Mouse (Mus musculus) midbrain, embryonic 11.5 days (tissue): ENCODE measurements around the gene Gm42417. TPM values are rescaled to one million over a fixed set of nuclear protein-coding genes. Genes with fewer than 3 reads are reported as not detected.
"Not testable (repeated sequence)": the region's sequence is repeated elsewhere in the genome, so short reads cannot be mapped to it uniquely, and the experiment has no call there.

Source experiments
- ATAC-seq: fragments of 200-750 bp; cut with Nextera tagmentation; 2 replicates; pipeline ENCODE4 v1.8.0; 2017; ENCODE audit warnings: moderate TSS enrichment, moderate library complexity; ENCODE audit not compliant: low FRiP score
- DNase-seq: peaks from one replicate; pipeline ENCODE4 v3.0.0; 2015; ENCODE audit warnings: low spot score; ENCODE audit errors: missing footprints
- H3K27ac ChIP-seq: fragments of 300-500 bp; sonication (generic); 2 replicates; pipeline ENCODE4 v1.5.1; 2014; ENCODE audit warnings: low read depth, low read length
- H3K27me3 ChIP-seq: fragments of 300-500 bp; sonication (generic); 2 replicates; pipeline ENCODE4 v1.6.1; 2014; ENCODE audit warnings: mild to moderate bottlenecking, low read length, moderate library complexity, mixed read lengths; ENCODE audit not compliant: control insufficient read depth, insufficient read depth
- H3K36me3 ChIP-seq: fragments of 300-500 bp; sonication (generic); 2 replicates; pipeline ENCODE4 v1.6.1; 2014; ENCODE audit warnings: mild to moderate bottlenecking, low read length, moderate library complexity, mixed read lengths; ENCODE audit not compliant: control insufficient read depth, insufficient read depth
- H3K4me1 ChIP-seq: fragments of 300-500 bp; sonication (generic); 2 replicates; pipeline ENCODE4 v1.6.1; 2014; ENCODE audit warnings: low read length; ENCODE audit not compliant: control insufficient read depth, insufficient read depth
- H3K4me2 ChIP-seq: fragments of 300-500 bp; sonication (generic); 2 replicates; pipeline ENCODE4 v1.6.1; 2014; ENCODE audit warnings: mild to moderate bottlenecking, moderate library complexity
- H3K4me3 ChIP-seq: fragments of 300-500 bp; sonication (generic); 2 replicates; pipeline ENCODE4 v1.5.1; 2014; ENCODE audit warnings: low read depth, low read length
- H3K9ac ChIP-seq: fragments of 300-500 bp; sonication (generic); 2 replicates; pipeline ENCODE4 v1.6.1; 2014; ENCODE audit warnings: low read length
- H3K9me3 ChIP-seq: fragments of 300-500 bp; sonication (generic); 2 replicates; pipeline ENCODE4 v1.6.1; 2016; ENCODE audit warnings: low read length; ENCODE audit not compliant: control insufficient read depth
- WGBS: fragments of 180-500 bp; shearing (Covaris S2); extraction: QIAGEN DNeasy Blood & Tissue Kit; methylation state at CpG from one replicate; pipeline ENCODE4 v1.1.7; 2014; 5-methylcytosine and 5-hydroxymethylcytosine counted together
- polyA plus RNA-seq: library from polyadenylated mRNA; unstranded; fragments of >200 nt; fragmentation: Nextera tagmentation; extraction: Ambion mirVana; gene quantifications from 2 replicates; pipeline ENCODE4 v1.2.1, GENCODE M21; 2014

Gene Gm42417
- polyA plus RNA-seq, 1 experiment from 2014 or later, result not detected

DNA sequence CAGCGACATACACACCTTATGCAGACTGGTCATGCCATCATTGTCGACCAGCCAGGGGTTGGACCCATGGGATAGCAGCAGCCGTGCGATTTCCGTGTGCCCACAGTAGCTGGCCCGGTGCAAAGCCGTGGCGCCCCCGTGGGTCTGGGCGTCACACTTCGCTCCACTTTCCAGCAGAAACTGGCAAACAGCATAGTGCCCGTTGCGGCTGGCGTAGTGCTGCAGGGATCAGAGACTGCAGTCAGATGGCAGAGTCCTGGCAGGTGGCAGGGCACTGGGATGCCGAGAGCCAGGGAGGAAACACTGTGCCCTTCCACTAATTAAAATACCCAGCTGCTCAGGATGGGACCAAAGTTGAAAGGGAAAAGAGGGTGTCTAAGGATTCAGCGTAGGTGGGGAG, 2.6 kb upstream of the Gm42417 start:
- DNase-seq, result no peak
- Histone ChIP-seq H3K27me3 (no peaks in the 10 kb centered on the region), H3K9me3 (no peaks in the 10 kb centered on the region), H3K4me2 (no peak overlapping the region), H3K4me3 (no peak overlapping the region), H3K27ac (no peak overlapping the region), H3K9ac (no peak overlapping the region), H3K4me1 (peaks cover 6% of the 10 kb centered on the region), H3K36me3 (peaks cover 5% of the 10 kb centered on the region; the same call in 1 of the 2 replicates)
- 96% methylated on average over 16 of the region's 16 CpGs for WGBS
- no peak for ATAC-seq

GRCm38 (mm10) chr1:36540807-36541206, 1.6 kb upstream of the Gm42417 start:
- Histone ChIP-seq H3K27ac (no peak overlapping the region), H3K9me3 (no peaks in the 10 kb centered on the region), H3K36me3 (peaks cover 5% of the 10 kb centered on the region; the same call in 1 of the 2 replicates), H3K4me2 (no peak overlapping the region), H3K9ac (no peak overlapping the region), H3K4me3 (no peak overlapping the region), H3K27me3 (no peaks in the 10 kb centered on the region), H3K4me1 (no peaks in the 10 kb centered on the region)
- ATAC-seq (no peak), DNase-seq (no peak)
- WGBS, result 95% methylated on average over 12 of the region's 12 CpGs

- Histone ChIP-seq H3K36me3 (peaks cover 5% of the 10 kb centered on the region; the same call in 1 of the 2 replicates), H3K27ac (no peak overlapping the region), H3K4me3 (no peak overlapping the region), H3K4me1 (no peaks in the 10 kb centered on the region), H3K4me2 (no peak overlapping the region), H3K27me3 (no peaks in the 10 kb centered on the region), H3K9ac (no peak overlapping the region), H3K9me3 (no peaks in the 10 kb centered on the region)
- ATAC-seq (no peak), DNase-seq (no peak)
- 93% methylated on average over 11 of the region's 11 CpGs for WGBS
These were observed 903 bp upstream of the Gm42417 start for GRCm38 (mm10) chr1:36540132-36540531.

GRCm38 (mm10) chr1:36538727-36539126, 502 bp downstream of the Gm42417 start:
- Histone ChIP-seq H3K4me2 (no peak overlapping the region), H3K9ac (no peak overlapping the region), H3K4me1 (no peaks in the 10 kb centered on the region), H3K9me3 (no peaks in the 10 kb centered on the region), H3K27ac (no peak overlapping the region), H3K36me3 (peaks cover 5% of the 10 kb centered on the region; the same call in 1 of the 2 replicates), H3K27me3 (no peaks in the 10 kb centered on the region), H3K4me3 (no peak overlapping the region)
- ATAC-seq, result no peak
- WGBS, result 85% methylated on average over 4 of the region's 4 CpGs
- DNase-seq, result no peak

- H3K27ac ChIP-seq, H3K4me1 ChIP-seq, ATAC-seq, H3K27me3 ChIP-seq, H3K4me3 ChIP-seq, H3K4me2 ChIP-seq, H3K9me3 ChIP-seq, H3K36me3 ChIP-seq, H3K9ac ChIP-seq, DNase-seq: not testable (repeated sequence)
- 96% methylated on average over 9 of the region's 9 CpGs for WGBS
These were observed 2.4 kb downstream of the Gm42417 start, which contains the start of gene Ankrd23 for GRCm38 (mm10) chr1:36536783-36537182. Ankrd23 (minus strand) TSS chr1:36536883.

GRCm38 (mm10) chr1:36536397-36536728, 2.9 kb downstream of the Gm42417 start:
- Histone ChIP-seq H3K27ac (no peak overlapping the region), H3K27me3 (no peaks in the 10 kb centered on the region), H3K9me3 (no peaks in the 10 kb centered on the region), H3K4me2 (no peak overlapping the region), H3K9ac (no peak overlapping the region), H3K4me3 (no peak overlapping the region), H3K4me1 (no peaks in the 10 kb centered on the region), H3K36me3 (peaks cover 3% of the 10 kb centered on the region; the same call in 1 of the 2 replicates)
- ATAC-seq, result no peak
- 83% methylated on average over 8 of the region's 8 CpGs for WGBS
- DNase-seq, result no peak

DNA sequence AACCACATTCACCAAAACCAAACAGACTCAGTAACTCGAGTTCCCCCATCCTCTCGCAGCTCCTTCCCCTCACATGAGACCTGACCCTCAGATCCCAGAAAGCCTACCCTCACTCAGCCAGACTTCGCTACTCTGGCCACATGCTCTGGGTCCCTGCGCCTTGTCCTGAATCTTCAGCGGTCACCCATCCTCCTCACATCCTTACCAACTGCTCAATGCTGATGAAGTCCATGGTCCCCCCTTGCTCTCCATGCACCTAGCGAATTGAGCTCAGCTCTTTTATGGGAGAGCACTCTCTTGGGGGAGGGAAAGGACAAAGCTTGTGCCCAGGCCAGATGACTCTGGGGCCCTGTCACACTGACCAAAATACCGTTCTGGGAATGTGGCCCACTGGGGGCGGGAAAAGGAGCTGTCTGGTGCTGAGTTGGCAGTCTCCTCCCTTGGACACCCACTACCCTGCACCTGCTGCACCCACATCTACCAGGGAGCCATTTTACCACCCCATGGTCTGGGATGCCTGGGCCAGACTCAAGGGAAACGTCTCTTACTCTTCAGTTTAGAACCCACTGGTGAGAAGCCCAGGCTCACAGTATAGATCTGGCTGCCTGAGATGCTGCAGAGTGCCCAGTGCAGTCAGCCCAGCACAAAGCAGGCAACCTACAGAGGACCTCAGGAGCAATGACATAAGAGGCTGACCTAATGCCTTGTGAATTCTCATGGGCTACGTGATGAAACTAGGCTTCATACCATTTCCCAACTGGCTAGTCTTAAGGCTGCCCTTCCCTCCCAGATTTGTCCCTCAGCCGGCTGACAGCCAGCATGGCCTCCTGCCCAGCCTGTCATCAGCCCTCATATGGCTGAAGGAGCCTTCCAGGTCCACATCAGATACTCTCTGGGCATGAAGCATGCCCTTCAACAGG, 3.5 kb downstream of the Gm42417 start:
- no peaks in the 10 kb centered on the region for H3K4me1 ChIP-seq
- no peak overlapping the region for H3K4me3 ChIP-seq
- H3K9me3 ChIP-seq, result no peaks in the 10 kb centered on the region
- 84% methylated on average over 11 of the region's 11 CpGs for WGBS
- H3K36me3 ChIP-seq, result peaks cover 2% of the 10 kb centered on the region; the same call in 1 of the 2 replicates
- no peak overlapping the region for H3K9ac ChIP-seq
- no peak overlapping the region for H3K4me2 ChIP-seq
- H3K27ac ChIP-seq, result no peak overlapping the region
- ATAC-seq (no peak), DNase-seq (no peak)
- no peaks in the 10 kb centered on the region for H3K27me3 ChIP-seq

DNA sequence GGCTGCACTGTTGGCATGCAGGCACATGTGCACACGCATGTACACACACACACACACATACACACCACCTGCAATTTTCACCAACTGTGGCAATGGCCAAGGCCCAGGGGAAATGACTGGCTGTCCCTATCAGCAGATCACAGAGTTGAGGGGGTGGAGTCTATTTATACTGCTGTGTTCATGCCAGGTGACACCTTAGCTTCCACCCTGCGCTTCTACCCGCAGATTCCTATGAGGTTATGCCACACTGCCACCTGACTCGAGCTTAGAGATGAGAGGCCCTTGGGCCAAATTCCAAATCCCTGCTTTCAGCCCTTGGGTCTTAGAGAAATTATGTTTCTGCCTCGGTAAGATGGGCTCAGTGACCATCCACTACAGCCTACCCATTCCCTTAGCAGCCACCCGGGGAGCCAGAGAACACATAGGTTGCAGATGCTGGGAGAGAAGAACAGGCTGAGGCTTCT, 4.6 kb downstream of the Gm42417 start:
- Histone ChIP-seq H3K9ac (no peak overlapping the region), H3K36me3 (peaks cover 2% of the 10 kb centered on the region; the same call in 1 of the 2 replicates), H3K4me2 (no peak overlapping the region), H3K9me3 (no peaks in the 10 kb centered on the region), H3K4me1 (no peaks in the 10 kb centered on the region), H3K4me3 (no peak overlapping the region), H3K27me3 (no peaks in the 10 kb centered on the region), H3K27ac (no peak overlapping the region)
- no peak for ATAC-seq
- no peak for DNase-seq
- 85% methylated on average over 6 of the region's 6 CpGs for WGBS

GRCm38 (mm10) chr1:36533546-36533945, 5.7 kb downstream of the Gm42417 start:
- H3K27ac ChIP-seq, result no peak overlapping the region
- H3K36me3 ChIP-seq, result no peaks in the 10 kb centered on the region
- H3K4me1 ChIP-seq, result no peaks in the 10 kb centered on the region
- H3K27me3 ChIP-seq, result no peaks in the 10 kb centered on the region
- 82% methylated on average over 6 of the region's 6 CpGs for WGBS
- no peak overlapping the region for H3K9ac ChIP-seq
- ATAC-seq, result no peak
- no peaks in the 10 kb centered on the region for H3K9me3 ChIP-seq
- H3K4me2 ChIP-seq, result no peak overlapping the region
- DNase-seq, result no peak
- H3K4me3 ChIP-seq, result no peak overlapping the region
